Mouse (Mus musculus) lung, postnatal 0 days (tissue): ENCODE measurements at regions not wholly inside any gene's neighbourhood (a gene's known extent, or its start where the extent isn't known, plus 50 kb on each side); places are given as distances from the start of the nearest gene placed in this dataset.

Experiments used
- CTCF ChIP-seq: IDR thresholded peaks from 2 replicates; pipeline ENCODE4 v1.5.1; 2016; ENCODE audit warnings: antibody characterized with exemption, mild to moderate bottlenecking
- EP300 ChIP-seq: IDR thresholded peaks from 2 replicates; pipeline ENCODE4 v1.6.1; 2016; ENCODE audit warnings: antibody characterized with exemption, mild to moderate bottlenecking, control low read depth

- TF ChIP-seq CTCF, result no peak
- peak; percentile 61 for TF ChIP-seq EP300
Observed at GRCm38 (mm10) chr13:60427077-60427476, 174.7 kb upstream of the Dapk1 start.
